Mouse (Mus musculus) small intestine, adult 2 months (tissue): ENCODE results near the gene Ubl3.

Source experiments
- CTCF ChIP-seq: fragments of 200-500 bp; IDR thresholded peaks from 2 replicates; pipeline ENCODE4 v1.5.1; 2012; ENCODE audit warnings: low read depth, mild to moderate bottlenecking, control low read depth, inconsistent platforms, low read length, moderate library complexity, mixed read lengths; ENCODE audit not compliant: insufficient replicate concordance, insufficient read length; ENCODE audit errors: extremely low read depth
- POLR2A ChIP-seq: fragments of 200-500 bp; IDR thresholded peaks from 2 replicates; pipeline ENCODE4 v1.6.1; 2012; ENCODE audit warnings: low read depth, mild to moderate bottlenecking, control low read depth, inconsistent platforms, low read length, moderate library complexity

DNA sequence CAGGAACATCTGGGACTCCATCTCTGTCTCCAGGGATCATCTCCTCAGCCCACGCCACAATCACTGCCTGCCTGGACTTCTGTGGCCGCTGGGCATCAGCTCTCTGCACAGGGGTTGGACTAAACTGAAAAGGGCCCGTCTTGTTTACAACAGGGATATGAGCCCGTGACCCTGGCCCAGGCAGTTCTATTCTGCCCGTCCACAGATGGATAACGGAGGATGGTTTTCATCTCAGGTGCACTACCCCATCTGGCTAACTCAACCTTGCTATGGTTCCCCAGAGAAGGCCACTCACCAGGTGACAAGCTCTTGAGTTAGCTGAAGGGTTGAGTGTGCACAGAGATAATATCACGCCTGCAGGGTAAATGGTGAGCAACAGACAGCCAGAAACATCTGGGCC lies 78.2 kb downstream of the Ubl3 start:
- TF ChIP-seq CTCF (no peak), POLR2A (no peak)
